Mouse (Mus musculus): ENCODE results near the gene Tdrd5. TPM values are rescaled to one million over a fixed set of nuclear protein-coding genes. Genes with fewer than 3 reads are reported as not detected.
"Not testable (repeated sequence)": the region's sequence is repeated elsewhere in the genome, so short reads cannot be mapped to it uniquely, and the experiment has no call there.

Gene Tdrd5
- polyA plus RNA-seq, 1 experiment from 2014 or later, result 1.3 TPM

DNA sequence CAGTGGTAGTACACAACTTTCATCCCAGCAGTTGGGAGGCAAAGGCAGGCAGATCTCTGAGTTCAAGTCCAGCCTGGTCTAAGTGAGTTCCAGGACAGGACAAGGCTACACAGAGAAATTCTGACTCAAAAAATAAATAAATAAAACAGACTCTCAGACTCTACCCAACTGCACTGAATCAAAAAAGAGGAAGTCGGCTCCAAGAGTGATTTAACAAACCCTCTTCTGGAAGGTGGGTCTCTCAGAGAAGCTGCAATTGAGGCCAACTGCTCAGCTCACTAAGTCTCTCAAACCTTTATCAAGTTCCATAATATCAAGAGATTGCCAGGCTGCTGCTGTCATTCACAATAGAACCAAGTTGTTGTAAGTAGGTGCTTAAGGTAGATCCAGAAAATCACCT is 5.1 kb upstream of the Tdrd5 start:
- peaks cover 37% of the 10 kb centered on the region for H3K27me3 ChIP-seq (ENCODE audit: control insufficient read depth, insufficient read depth, low read depth, low read length)
- no peak overlapping the region for H3K4me3 ChIP-seq (ENCODE audit: low read length)
- H3K27ac ChIP-seq (ENCODE audit: low read length), result no peak overlapping the region
- no peak for ATAC-seq (ENCODE audit: low read depth)
- H3K4me1 ChIP-seq (replicated peaks; ENCODE audit: control insufficient read depth, insufficient read depth, low read length), result peaks cover 4% of the 10 kb centered on the region; the same call in 1 of the 2 replicates
- no peaks in the 10 kb centered on the region for H3K36me3 ChIP-seq (ENCODE audit: control insufficient read depth, insufficient read depth, low read length)
- no peak overlapping the region for H3K4me2 ChIP-seq (ENCODE audit: low read depth, low read length)
- no peak overlapping the region for H3K9ac ChIP-seq (ENCODE audit: low read length)
- 68% methylated on average over 1 of the region's 1 CpGs for WGBS
- H3K9me3 ChIP-seq (ENCODE audit: control insufficient read depth, low read length), result no peaks in the 10 kb centered on the region

DNA sequence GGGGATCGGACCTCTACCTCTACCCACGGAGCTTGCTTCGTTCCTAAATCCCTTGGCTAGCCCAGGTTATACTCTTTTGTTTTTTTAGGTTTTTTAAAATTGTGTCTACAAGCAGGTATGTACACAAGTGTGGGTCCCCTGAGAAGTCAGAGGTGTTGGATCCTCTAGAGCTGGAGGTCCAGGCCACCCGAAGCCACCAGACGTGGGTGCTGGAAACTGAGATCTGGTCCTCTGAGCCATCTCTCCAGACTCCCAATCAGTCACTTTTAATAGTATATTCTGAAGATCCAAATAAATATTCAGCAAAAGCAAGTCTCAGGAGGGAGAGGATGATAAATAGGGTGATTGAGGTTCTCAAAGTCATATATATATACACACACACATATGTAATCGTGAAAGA is 13.4 kb downstream of the Tdrd5 start:
- Histone ChIP-seq H3K4me3 (ENCODE audit: low read length) (no peak overlapping the region), H3K4me2 (ENCODE audit: low read depth, low read length) (no peak overlapping the region), H3K9me3 (ENCODE audit: control insufficient read depth, low read length) (peaks cover 2% of the 10 kb centered on the region; the same call in 1 of the 2 replicates), H3K27ac (ENCODE audit: low read length) (no peak overlapping the region), H3K9ac (ENCODE audit: low read length) (no peak overlapping the region), H3K4me1 (replicated peaks; ENCODE audit: control insufficient read depth, insufficient read depth, low read length) (no peaks in the 10 kb centered on the region), H3K36me3 (ENCODE audit: control insufficient read depth, insufficient read depth, low read length) (no peaks in the 10 kb centered on the region), H3K27me3 (ENCODE audit: control insufficient read depth, insufficient read depth, low read depth, low read length) (no peaks in the 10 kb centered on the region)
- ATAC-seq (ENCODE audit: low read depth), result no peak
- WGBS, result 69% methylated on average over 6 of the region's 6 CpGs

DNA sequence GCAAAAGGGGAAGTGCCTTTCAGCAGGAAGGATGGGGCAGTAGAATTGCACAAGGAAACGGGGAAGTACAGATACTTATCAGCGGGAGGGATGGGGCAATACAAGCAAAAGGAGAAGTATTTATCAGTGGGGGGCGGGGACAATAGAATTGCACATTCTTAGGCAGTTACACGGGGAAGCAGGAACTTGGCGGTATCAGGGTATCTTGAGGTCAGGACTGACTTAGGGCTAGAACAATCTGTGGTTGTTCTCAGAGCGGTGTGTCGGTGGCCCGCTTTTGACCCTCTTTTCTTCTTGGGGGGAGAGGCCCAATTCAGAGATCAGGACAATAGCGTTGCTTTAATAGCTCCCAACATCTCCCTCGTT is 14.3 kb downstream of the Tdrd5 start:
- WGBS, result 52% methylated on average over 10 of the region's 10 CpGs
- H3K36me3 ChIP-seq (ENCODE audit: control insufficient read depth, insufficient read depth, low read length); ATAC-seq (ENCODE audit: low read depth); H3K9me3 ChIP-seq (ENCODE audit: control insufficient read depth, low read length); H3K4me1 ChIP-seq (replicated peaks; ENCODE audit: control insufficient read depth, insufficient read depth, low read length); H3K4me2 ChIP-seq (ENCODE audit: low read depth, low read length); H3K27ac ChIP-seq (ENCODE audit: low read length); H3K4me3 ChIP-seq (ENCODE audit: low read length); H3K27me3 ChIP-seq (ENCODE audit: control insufficient read depth, insufficient read depth, low read depth, low read length); H3K9ac ChIP-seq (ENCODE audit: low read length): not testable (repeated sequence)

DNA sequence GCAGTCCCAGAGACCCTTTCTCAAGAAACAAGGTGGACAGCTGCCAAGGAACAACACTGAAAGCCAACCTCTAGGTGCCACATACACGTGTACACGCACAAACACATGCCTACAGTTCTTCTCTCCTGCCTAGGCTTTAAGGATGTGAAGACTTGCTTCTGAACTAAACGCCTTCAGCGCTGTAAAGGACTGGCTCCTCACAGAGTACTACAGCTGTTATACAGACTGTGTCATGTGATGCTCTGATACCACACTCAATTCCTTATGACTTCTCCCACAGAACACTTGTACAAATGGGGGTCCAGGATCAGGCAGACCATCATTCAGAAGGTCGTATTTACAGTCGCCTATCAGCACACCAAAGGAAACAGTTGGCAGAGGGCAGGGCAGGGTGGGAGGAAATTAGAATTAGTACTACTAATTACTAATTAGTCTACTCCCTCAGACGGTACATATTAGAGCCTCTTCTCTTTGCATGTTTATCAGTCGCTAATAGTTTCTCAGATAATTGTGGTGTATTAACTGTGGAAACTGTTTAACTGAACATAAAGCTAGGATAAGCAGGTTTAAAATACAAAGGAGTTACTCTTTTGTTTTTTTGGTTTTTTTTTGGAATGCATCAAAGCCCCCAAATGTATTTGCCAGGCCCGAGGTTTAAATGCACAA is 14.8 kb downstream of the Tdrd5 start:
- H3K4me3 ChIP-seq (ENCODE audit: low read length), result no peak overlapping the region
- no peaks in the 10 kb centered on the region for H3K36me3 ChIP-seq (ENCODE audit: control insufficient read depth, insufficient read depth, low read length)
- no peaks in the 10 kb centered on the region for H3K4me1 ChIP-seq (replicated peaks; ENCODE audit: control insufficient read depth, insufficient read depth, low read length)
- WGBS, result 73% methylated on average over 9 of the region's 9 CpGs
- peaks cover 2% of the 10 kb centered on the region; the same call in 1 of the 2 replicates for H3K9me3 ChIP-seq (ENCODE audit: control insufficient read depth, low read length)
- no peaks in the 10 kb centered on the region for H3K27me3 ChIP-seq (ENCODE audit: control insufficient read depth, insufficient read depth, low read depth, low read length)
- ATAC-seq (ENCODE audit: low read depth), result no peak
- no peak overlapping the region for H3K27ac ChIP-seq (ENCODE audit: low read length)
- H3K9ac ChIP-seq (ENCODE audit: low read length), result no peak overlapping the region
- H3K4me2 ChIP-seq (ENCODE audit: low read depth, low read length), result no peak overlapping the region

DNA sequence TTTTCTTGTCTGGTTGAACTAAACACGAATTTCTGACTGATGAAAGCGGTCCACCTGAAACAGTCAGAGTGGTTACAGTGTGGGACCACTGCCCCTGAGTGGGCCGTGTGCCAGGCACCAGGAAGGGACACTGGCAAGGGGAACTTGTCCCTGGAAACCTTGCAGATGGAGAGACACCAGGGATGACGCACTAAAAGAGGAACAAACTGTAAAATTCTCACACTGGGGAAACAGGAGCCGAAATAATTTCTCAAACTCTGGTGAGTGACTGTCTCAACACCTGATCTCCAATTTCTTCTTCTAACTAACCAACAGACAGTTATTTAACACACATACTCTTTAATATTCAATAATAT is 17.9 kb downstream of the Tdrd5 start:
- no peak overlapping the region for H3K4me3 ChIP-seq (ENCODE audit: low read length)
- H3K27me3 ChIP-seq (ENCODE audit: control insufficient read depth, insufficient read depth, low read depth, low read length), result no peaks in the 10 kb centered on the region
- H3K4me2 ChIP-seq (ENCODE audit: low read depth, low read length), result no peak overlapping the region
- H3K4me1 ChIP-seq (replicated peaks; ENCODE audit: control insufficient read depth, insufficient read depth, low read length), result no peaks in the 10 kb centered on the region
- no peak for ATAC-seq (ENCODE audit: low read depth)
- H3K36me3 ChIP-seq (ENCODE audit: control insufficient read depth, insufficient read depth, low read length), result no peaks in the 10 kb centered on the region
- WGBS, result 77% methylated on average over 5 of the region's 5 CpGs
- H3K9ac ChIP-seq (ENCODE audit: low read length), result no peak overlapping the region
- no peak overlapping the region for H3K27ac ChIP-seq (ENCODE audit: low read length)
- H3K9me3 ChIP-seq (ENCODE audit: control insufficient read depth, low read length), result peaks cover 2% of the 10 kb centered on the region; the same call in 1 of the 2 replicates

DNA sequence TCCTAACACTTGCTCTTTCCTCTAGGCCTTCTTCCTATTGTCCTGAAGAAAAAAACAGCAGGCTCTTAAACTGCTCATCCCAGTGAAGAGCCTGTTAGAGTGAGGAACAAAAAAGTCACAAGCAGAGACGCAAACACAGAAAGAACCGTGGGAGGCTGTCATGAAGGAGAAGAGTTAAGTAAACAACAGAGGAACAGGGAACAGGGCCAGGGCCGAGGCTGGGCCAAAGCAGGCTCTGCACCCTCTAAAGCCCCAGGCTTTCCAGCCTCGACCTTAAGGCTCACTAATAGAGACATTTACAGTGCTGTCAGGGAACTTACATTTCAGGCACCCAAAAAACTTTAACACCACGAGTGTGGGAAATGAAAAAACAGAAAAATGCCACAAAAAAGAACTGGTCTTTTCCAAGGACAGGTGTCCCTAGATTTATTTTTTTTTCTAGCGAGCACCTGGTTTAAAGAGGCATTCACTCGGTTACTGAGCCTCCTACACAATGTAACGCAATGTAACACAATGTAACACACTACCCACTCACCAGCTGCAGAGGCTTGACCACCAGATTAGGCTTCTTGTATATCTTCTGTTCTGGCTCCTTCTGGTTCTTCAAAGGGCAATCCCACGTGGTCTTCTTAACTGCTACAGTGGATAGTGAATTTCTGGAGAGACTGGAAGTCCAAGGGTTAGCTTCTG is 18.5 kb downstream of the Tdrd5 start:
- Histone ChIP-seq H3K4me1 (replicated peaks; ENCODE audit: control insufficient read depth, insufficient read depth, low read length) (no peaks in the 10 kb centered on the region), H3K4me3 (ENCODE audit: low read length) (no peak overlapping the region), H3K9me3 (ENCODE audit: control insufficient read depth, low read length) (peaks cover 2% of the 10 kb centered on the region; the same call in 1 of the 2 replicates), H3K36me3 (ENCODE audit: control insufficient read depth, insufficient read depth, low read length) (no peaks in the 10 kb centered on the region), H3K27me3 (ENCODE audit: control insufficient read depth, insufficient read depth, low read depth, low read length) (no peaks in the 10 kb centered on the region), H3K27ac (ENCODE audit: low read length) (no peak overlapping the region), H3K4me2 (ENCODE audit: low read depth, low read length) (no peak overlapping the region), H3K9ac (ENCODE audit: low read length) (no peak overlapping the region)
- no peak for ATAC-seq (ENCODE audit: low read depth)
- 31% methylated on average over 9 of the region's 9 CpGs for WGBS

DNA sequence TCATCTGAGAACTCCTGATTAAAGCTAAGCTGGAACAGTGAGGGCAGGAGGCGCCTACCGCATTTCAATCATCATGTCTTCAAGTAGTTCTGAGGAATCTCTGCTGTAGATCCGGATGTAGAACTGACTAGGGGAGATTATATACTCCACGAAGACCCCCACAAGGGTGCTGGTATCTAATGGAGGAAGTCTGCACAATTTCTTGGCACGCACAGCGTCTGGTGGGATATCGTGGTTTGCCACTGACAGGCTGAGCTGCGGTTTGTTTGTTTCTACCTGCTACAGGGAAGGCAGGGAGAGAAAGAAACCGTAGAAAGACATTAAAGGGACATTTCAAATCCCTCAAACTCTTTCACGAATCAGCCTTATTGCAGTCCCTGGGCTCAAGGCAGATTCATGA is 19.3 kb downstream of the Tdrd5 start:
- Histone ChIP-seq H3K27ac (ENCODE audit: low read length) (no peak overlapping the region), H3K4me3 (ENCODE audit: low read length) (no peak overlapping the region), H3K4me2 (ENCODE audit: low read depth, low read length) (no peak overlapping the region), H3K9me3 (ENCODE audit: control insufficient read depth, low read length) (peaks cover 2% of the 10 kb centered on the region; the same call in 1 of the 2 replicates), H3K4me1 (replicated peaks; ENCODE audit: control insufficient read depth, insufficient read depth, low read length) (no peaks in the 10 kb centered on the region), H3K9ac (ENCODE audit: low read length) (no peak overlapping the region), H3K36me3 (ENCODE audit: control insufficient read depth, insufficient read depth, low read length) (no peaks in the 10 kb centered on the region), H3K27me3 (ENCODE audit: control insufficient read depth, insufficient read depth, low read depth, low read length) (no peaks in the 10 kb centered on the region)
- 55% methylated on average over 10 of the region's 10 CpGs for WGBS
- no peak for ATAC-seq (ENCODE audit: low read depth)

DNA sequence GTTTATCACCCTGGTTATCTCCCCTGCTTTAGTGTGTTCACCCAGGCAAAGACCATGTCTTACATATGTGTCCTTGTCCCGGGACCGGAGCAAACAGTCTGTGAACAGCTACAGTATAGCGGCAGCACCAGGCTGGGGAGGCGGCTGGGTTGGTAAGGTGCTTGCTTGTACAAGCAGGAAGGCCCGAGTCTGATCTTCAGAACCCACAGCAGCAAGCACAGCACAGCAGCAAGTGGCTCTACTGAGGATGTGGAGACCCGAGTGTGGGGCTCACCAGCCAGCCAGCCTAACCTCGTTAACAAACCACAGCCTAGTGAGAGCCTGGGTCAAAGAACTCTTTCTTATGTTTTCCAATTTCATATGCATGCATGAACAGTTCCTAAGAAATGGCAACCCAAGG is 23.3 kb downstream of the Tdrd5 start:
- no peak overlapping the region for H3K27ac ChIP-seq (ENCODE audit: low read length)
- no peaks in the 10 kb centered on the region for H3K9me3 ChIP-seq (ENCODE audit: control insufficient read depth, low read length)
- no peak for ATAC-seq (ENCODE audit: low read depth)
- no peak overlapping the region for H3K4me3 ChIP-seq (ENCODE audit: low read length)
- H3K9ac ChIP-seq (ENCODE audit: low read length), result no peak overlapping the region
- no peaks in the 10 kb centered on the region for H3K27me3 ChIP-seq (ENCODE audit: control insufficient read depth, insufficient read depth, low read depth, low read length)
- no peak overlapping the region for H3K4me2 ChIP-seq (ENCODE audit: low read depth, low read length)
- no peaks in the 10 kb centered on the region for H3K36me3 ChIP-seq (ENCODE audit: control insufficient read depth, insufficient read depth, low read length)
- H3K4me1 ChIP-seq (replicated peaks; ENCODE audit: control insufficient read depth, insufficient read depth, low read length), result no peaks in the 10 kb centered on the region
- 70% methylated on average over 7 of the region's 7 CpGs for WGBS

DNA sequence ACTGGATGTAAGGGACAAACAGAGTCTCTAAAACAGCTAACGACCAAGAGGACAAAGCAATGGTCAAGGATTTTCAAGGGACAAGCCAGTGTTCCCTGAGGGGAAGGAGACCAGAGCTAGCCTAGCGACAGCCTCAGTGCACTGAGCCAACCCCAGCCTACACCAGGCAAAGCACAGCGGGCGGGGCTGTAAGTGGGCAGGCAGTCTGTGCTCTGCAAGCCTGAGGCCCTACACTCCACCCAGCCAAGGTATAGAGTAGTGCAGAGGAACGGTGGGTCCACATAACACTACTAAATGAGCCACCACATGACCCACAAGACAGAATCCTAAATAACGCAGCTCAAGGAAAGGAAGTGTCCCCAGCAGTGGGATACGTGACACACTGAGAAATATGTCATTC is 29.8 kb downstream of the Tdrd5 start:
- 67% methylated on average over 7 of the region's 7 CpGs for WGBS
- ATAC-seq (ENCODE audit: low read depth), result no peak

More for the DNA sequence above, 29.8 kb downstream of the Tdrd5 start:
- Histone ChIP-seq H3K27me3 (ENCODE audit: control insufficient read depth, insufficient read depth, low read depth, low read length) (no peaks in the 10 kb centered on the region), H3K27ac (ENCODE audit: low read length) (no peak overlapping the region), H3K4me2 (ENCODE audit: low read depth, low read length) (no peak overlapping the region), H3K9me3 (ENCODE audit: control insufficient read depth, low read length) (no peaks in the 10 kb centered on the region), H3K36me3 (ENCODE audit: control insufficient read depth, insufficient read depth, low read length) (no peaks in the 10 kb centered on the region), H3K9ac (ENCODE audit: low read length) (no peak overlapping the region), H3K4me1 (replicated peaks; ENCODE audit: control insufficient read depth, insufficient read depth, low read length) (no peaks in the 10 kb centered on the region), H3K4me3 (ENCODE audit: low read length) (no peak overlapping the region)
